Mouse (Mus musculus): ENCODE data around the gene Olfr876. TPM values are rescaled to one million over a fixed set of nuclear protein-coding genes. Genes with fewer than 3 reads are reported as not detected.

Olfr876 gene
- polyA plus RNA-seq, 1 experiment from 2014 or later, result not detected

DNA sequence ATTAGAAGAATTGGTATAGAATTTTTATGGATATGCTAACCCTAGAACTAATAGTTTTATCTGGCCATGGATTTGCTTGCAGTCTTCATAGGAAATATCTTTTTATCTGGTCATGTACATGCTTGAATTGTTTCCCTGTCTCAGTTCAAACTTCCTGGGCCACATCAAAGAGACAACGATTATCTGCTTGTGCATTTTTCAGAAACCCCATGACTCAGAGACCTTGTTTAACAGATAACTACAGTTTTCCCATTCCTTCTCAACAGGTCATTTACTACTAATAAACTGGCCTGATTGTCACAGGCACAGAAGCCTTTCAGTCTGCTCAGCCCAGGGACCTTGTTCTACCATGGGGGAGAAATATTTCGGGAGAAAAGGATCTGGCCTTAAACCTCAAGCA, 16.4 kb upstream of the Olfr876 start:
- 58% methylated on average over 2 of the region's 2 CpGs for WGBS (ENCODE audit: insufficient replicate concordance)
- DNase-seq, result no peak

DNA sequence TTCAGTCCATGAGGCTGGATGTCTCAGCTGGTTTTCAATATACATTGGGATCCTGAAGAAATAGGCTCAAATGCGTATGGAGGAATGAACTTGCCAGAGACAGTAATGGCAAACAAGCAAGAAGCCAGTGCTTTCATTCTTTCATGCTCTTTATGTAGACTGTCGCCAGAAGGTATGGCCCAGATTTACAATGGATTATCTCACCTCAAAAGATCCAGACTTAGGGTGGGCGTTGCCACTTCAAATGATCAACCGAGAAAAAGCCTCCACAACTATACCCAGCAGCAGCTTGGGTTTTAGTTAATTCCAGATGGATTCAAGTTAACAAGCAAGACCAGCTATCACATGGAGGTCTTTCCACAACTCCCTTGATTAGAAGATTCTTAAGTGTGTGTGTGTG, 776 bp upstream of the Olfr876 start:
- H3K27me3 ChIP-seq (ENCODE audit: insufficient read depth, low read length), result no peaks in the 10 kb centered on the region
- H3K9me3 ChIP-seq (ENCODE audit: low read length), result no peaks in the 10 kb centered on the region
- no peak overlapping the region for H3K27ac ChIP-seq (ENCODE audit: low read depth)
- DNase-seq (no peak), ATAC-seq (no peak)
- WGBS (ENCODE audit: insufficient replicate concordance), result 77% methylated on average over 4 of the region's 4 CpGs
- H3K4me1 ChIP-seq (ENCODE audit: insufficient read depth), result no peaks in the 10 kb centered on the region
- no peaks in the 10 kb centered on the region for H3K36me3 ChIP-seq (replicated peaks; ENCODE audit: insufficient read depth, low read length)
- H3K4me3 ChIP-seq (ENCODE audit: low read depth, low read length), result no peak overlapping the region
- H3K4me2 ChIP-seq (ENCODE audit: low read depth, low read length), result no peak overlapping the region
- TF ChIP-seq EP300 (IDR thresholded peaks at IDR 0.05; ENCODE audit: low read depth) (no peak), CTCF (IDR thresholded peaks at IDR 0.05; ENCODE audit: low read depth) (no peak)
- no peak overlapping the region for H3K9ac ChIP-seq (replicated peaks)

More for the DNA sequence above, 16.4 kb upstream of the Olfr876 start:
- Histone ChIP-seq H3K36me3 (replicated peaks; ENCODE audit: insufficient read depth, low read length) (no peaks in the 10 kb centered on the region), H3K9me3 (ENCODE audit: low read length) (no peaks in the 10 kb centered on the region), H3K27me3 (ENCODE audit: insufficient read depth, low read length) (no peaks in the 10 kb centered on the region), H3K4me3 (ENCODE audit: low read depth, low read length) (no peak overlapping the region), H3K4me2 (ENCODE audit: low read depth, low read length) (no peak overlapping the region), H3K27ac (ENCODE audit: low read depth) (no peak overlapping the region), H3K9ac (replicated peaks) (no peak overlapping the region), H3K4me1 (ENCODE audit: insufficient read depth) (peaks cover 2% of the 10 kb centered on the region; the same call in 1 of the 2 replicates)
- TF ChIP-seq CTCF (IDR thresholded peaks at IDR 0.05; ENCODE audit: low read depth) (no peak), EP300 (IDR thresholded peaks at IDR 0.05; ENCODE audit: low read depth) (no peak)
- no peak for ATAC-seq

DNA sequence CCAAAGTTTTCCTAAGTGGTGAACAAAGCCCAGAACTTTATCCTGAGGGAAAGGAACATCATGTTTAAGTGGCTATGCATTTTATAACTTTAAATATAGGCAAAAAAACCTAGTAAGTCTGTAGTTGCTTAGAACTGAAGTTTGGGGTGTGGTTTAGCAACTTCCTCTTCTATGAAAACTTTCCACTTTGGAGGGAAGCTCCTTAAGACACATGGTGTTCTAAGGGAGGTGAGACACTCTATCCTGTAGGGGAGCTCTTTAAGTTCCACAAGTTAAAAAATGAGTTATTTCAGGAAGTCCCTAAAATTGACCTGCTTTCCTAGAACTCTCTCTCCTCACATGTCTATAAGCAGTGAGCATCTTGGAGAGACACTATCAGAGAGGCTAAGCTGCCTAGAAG, 4.4 kb downstream of the Olfr876 start:
- no peak for ATAC-seq
- no peaks in the 10 kb centered on the region for H3K27me3 ChIP-seq (ENCODE audit: insufficient read depth, low read length)

DNA sequence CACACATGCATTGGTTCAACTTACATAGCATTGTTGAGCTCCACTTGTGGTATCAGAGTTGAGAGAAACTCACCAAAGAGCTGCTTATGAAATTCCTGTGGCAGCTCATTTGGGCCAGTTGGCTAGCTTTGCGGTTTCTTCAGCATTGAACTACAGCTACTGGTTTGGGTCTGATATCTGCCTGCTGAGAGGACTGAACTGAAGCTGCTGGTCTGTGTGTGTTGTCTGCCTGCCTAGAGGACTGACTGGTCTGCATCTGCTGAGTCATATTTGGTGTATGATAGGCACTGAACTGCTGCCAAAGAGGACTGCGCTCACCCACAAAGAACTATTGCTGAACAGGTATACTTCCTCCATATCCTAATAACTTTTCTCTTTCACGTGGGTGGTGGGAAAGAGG, 5.6 kb downstream of the Olfr876 start:
- ATAC-seq (no peak), DNase-seq (no peak)
- Histone ChIP-seq H3K36me3 (replicated peaks; ENCODE audit: insufficient read depth, low read length) (no peaks in the 10 kb centered on the region), H3K9ac (replicated peaks) (no peak overlapping the region), H3K27me3 (ENCODE audit: insufficient read depth, low read length) (no peaks in the 10 kb centered on the region), H3K4me3 (ENCODE audit: low read depth, low read length) (no peak overlapping the region), H3K27ac (ENCODE audit: low read depth) (no peak overlapping the region), H3K4me1 (ENCODE audit: insufficient read depth) (no peaks in the 10 kb centered on the region), H3K9me3 (ENCODE audit: low read length) (no peaks in the 10 kb centered on the region), H3K4me2 (ENCODE audit: low read depth, low read length) (no peak overlapping the region)
- 63% methylated on average over 3 of the region's 3 CpGs for WGBS (ENCODE audit: insufficient replicate concordance)
- TF ChIP-seq EP300 (IDR thresholded peaks at IDR 0.05; ENCODE audit: low read depth), result no peak
- TF ChIP-seq CTCF (IDR thresholded peaks at IDR 0.05; ENCODE audit: low read depth), result no peak

More for the DNA sequence above, 4.4 kb downstream of the Olfr876 start:
- Histone ChIP-seq H3K36me3 (replicated peaks; ENCODE audit: insufficient read depth, low read length) (no peaks in the 10 kb centered on the region), H3K27ac (ENCODE audit: low read depth) (no peak overlapping the region), H3K9me3 (ENCODE audit: low read length) (no peaks in the 10 kb centered on the region), H3K9ac (replicated peaks) (no peak overlapping the region), H3K4me1 (ENCODE audit: insufficient read depth) (no peaks in the 10 kb centered on the region), H3K4me3 (ENCODE audit: low read depth, low read length) (no peak overlapping the region), H3K4me2 (ENCODE audit: low read depth, low read length) (no peak overlapping the region)
- no peak for DNase-seq
- TF ChIP-seq EP300 (IDR thresholded peaks at IDR 0.05; ENCODE audit: low read depth) (no peak), CTCF (IDR thresholded peaks at IDR 0.05; ENCODE audit: low read depth) (no peak)

DNA sequence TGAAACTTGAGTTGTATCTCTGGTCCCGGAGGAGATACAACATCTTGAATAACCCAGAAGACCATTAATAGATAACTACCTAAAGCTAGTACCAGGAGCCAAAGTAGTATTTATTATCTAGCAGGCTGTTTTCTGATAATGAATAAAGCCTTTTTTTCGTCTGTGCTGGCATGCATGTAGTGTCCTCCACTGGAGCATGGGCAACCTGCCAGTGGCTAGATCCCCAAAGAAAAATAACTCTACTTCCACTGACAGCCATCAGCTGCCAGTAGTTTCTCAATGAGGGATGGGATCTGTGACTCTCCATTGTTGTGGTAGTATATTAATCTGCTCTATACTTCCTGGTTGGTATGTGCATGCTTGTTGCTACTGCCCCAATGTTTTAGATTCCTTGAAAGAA, 6.1 kb downstream of the Olfr876 start:
- Histone ChIP-seq H3K4me1 (ENCODE audit: insufficient read depth) (no peaks in the 10 kb centered on the region), H3K9me3 (ENCODE audit: low read length) (no peaks in the 10 kb centered on the region), H3K36me3 (replicated peaks; ENCODE audit: insufficient read depth, low read length) (no peaks in the 10 kb centered on the region), H3K9ac (replicated peaks) (no peak overlapping the region), H3K4me2 (ENCODE audit: low read depth, low read length) (no peak overlapping the region), H3K4me3 (ENCODE audit: low read depth, low read length) (no peak overlapping the region), H3K27ac (ENCODE audit: low read depth) (no peak overlapping the region), H3K27me3 (ENCODE audit: insufficient read depth, low read length) (no peaks in the 10 kb centered on the region)
- TF ChIP-seq CTCF (IDR thresholded peaks at IDR 0.05; ENCODE audit: low read depth), result no peak
- no peak for TF ChIP-seq EP300 (IDR thresholded peaks at IDR 0.05; ENCODE audit: low read depth)
- DNase-seq (no peak), ATAC-seq (no peak)
- WGBS (ENCODE audit: insufficient replicate concordance), result 70% methylated on average over 2 of the region's 2 CpGs

DNA sequence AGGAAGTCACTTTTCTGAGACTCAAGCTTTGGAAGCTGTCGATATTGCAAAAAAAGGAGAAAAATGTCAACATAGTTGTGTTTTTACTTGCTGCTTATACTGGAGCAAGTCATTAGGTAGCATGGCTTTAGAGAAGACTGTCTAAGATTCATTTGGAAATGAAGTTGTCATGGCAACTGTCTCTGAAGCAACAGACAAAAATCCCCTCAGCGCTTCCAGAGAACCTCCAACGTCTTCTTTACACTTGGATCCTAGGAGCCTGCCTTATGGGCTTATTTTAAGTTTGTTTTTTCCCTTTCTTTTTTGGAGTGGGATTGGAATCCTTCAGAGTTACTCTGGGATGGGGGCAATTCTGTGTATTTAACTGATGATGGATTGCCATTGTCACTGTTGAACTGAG, 11.9 kb downstream of the Olfr876 start:
- ATAC-seq (no peak), DNase-seq (no peak)
- H3K27ac ChIP-seq (ENCODE audit: low read depth), result no peak overlapping the region
- TF ChIP-seq EP300 (IDR thresholded peaks at IDR 0.05; ENCODE audit: low read depth) (no peak), CTCF (IDR thresholded peaks at IDR 0.05; ENCODE audit: low read depth) (no peak)
- 86% methylated on average over 3 of the region's 3 CpGs for WGBS (ENCODE audit: insufficient replicate concordance)
- H3K36me3 ChIP-seq (replicated peaks; ENCODE audit: insufficient read depth, low read length), result no peaks in the 10 kb centered on the region
- H3K27me3 ChIP-seq (ENCODE audit: insufficient read depth, low read length), result no peaks in the 10 kb centered on the region
- no peaks in the 10 kb centered on the region for H3K4me1 ChIP-seq (ENCODE audit: insufficient read depth)
- H3K9me3 ChIP-seq (ENCODE audit: low read length), result no peaks in the 10 kb centered on the region
- H3K4me2 ChIP-seq (ENCODE audit: low read depth, low read length), result no peak overlapping the region
- H3K9ac ChIP-seq (replicated peaks), result no peak overlapping the region
- no peak overlapping the region for H3K4me3 ChIP-seq (ENCODE audit: low read depth, low read length)

DNA sequence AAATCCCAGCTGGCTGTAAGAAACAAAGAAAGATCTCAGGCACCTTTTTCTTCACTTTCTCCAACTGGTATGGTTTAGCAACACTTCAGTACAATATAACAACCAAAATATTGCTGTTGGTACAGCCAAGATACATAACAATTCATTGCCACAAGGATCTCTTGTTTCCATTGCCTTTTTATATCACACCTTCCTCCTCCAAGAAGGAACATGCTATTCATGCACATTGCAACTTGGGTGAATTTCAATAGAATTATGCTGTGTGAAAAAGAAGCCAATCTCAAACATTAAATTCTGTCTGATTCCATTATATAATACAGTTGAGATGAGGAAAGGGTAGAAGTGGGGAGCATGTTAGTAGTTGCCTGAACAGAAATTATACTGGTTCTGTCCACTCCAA, 27.1 kb downstream of the Olfr876 start:
- H3K27me3 ChIP-seq (ENCODE audit: insufficient read depth, low read length), result no peaks in the 10 kb centered on the region
- no peaks in the 10 kb centered on the region for H3K9me3 ChIP-seq (ENCODE audit: low read length)
- H3K4me1 ChIP-seq (ENCODE audit: insufficient read depth), result no peaks in the 10 kb centered on the region
- no peak overlapping the region for H3K9ac ChIP-seq (replicated peaks)
- no peak for DNase-seq
- H3K4me3 ChIP-seq (ENCODE audit: low read depth, low read length), result no peak overlapping the region
- no peak overlapping the region for H3K27ac ChIP-seq (ENCODE audit: low read depth)
- TF ChIP-seq CTCF (IDR thresholded peaks at IDR 0.05; ENCODE audit: low read depth) (no peak), EP300 (IDR thresholded peaks at IDR 0.05; ENCODE audit: low read depth) (no peak)
- H3K4me2 ChIP-seq (ENCODE audit: low read depth, low read length), result no peak overlapping the region
- no peaks in the 10 kb centered on the region for H3K36me3 ChIP-seq (replicated peaks; ENCODE audit: insufficient read depth, low read length)
- ATAC-seq, result no peak
